Mouse (Mus musculus) mouse embryonic stem cell (cell line): ENCODE results near the gene Adh1.

Experiments
- in situ Hi-C, 2 experiments: fragments of 300-500 bp; cut with MboI; formaldehyde crosslinking; loops; 1 replicate in 1 of 2; 3 replicates in 1 of 2; pipeline ENCODE4 v1.14.3; 2019 to 2020; ENCODE audit warnings: low sequenced_read_pairs in 2 of 2, low pct_unique_long_range_greater_than_20kb in 1 of 2, mixed read lengths in 1 of 2; ENCODE audit not compliant: unreplicated experiment in 1 of 2

Gene Adh1

DNA sequence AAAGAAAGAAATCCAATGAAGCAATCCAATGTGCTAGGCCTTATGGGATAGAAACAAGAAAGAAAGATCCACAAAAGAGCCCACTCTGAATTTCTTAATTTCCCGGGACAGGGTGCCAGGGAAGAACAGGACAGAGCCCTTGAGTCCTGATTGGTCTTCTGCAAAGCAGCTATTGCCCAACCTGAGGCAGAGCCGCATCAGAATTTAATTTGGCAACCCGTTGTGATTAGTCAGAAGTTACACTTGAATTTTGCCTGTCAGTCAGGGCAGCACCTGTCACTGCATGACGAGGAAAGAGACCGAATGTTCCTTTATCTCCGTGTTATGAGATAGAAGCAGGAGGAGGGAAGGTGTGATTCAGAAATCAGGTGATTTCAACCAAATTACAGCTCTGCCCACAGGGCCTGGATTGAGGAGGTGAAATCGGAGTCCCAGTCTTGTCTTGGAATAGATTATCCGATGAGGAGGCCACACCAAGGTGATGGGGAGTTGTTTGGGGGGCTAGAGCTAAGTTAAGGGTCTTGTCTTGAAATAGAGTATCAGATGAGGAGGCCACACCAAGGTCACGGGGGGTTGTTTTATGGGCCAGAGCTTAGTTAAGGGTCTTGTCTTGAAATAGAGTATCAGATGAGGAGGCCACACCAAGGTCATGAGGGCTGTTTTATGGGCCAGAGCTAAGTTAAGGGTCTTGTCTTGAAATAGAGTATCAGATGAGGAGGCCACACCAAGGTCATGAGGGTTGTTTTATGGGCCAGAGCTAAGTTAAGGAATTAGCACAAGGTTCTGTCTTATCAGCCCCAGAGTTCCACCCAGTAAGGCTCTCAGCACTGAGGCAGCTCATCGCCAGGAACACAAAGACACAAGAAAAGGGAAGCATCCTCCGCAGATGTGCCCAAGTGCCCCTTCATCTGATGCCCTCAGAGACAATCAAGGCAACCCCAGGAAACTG, at the start of gene Adh1:
Adh1 (plus strand) TSS at position 271 of the 949 bp plus-strand sequence.
- in situ Hi-C loops = no loop called here

DNA sequence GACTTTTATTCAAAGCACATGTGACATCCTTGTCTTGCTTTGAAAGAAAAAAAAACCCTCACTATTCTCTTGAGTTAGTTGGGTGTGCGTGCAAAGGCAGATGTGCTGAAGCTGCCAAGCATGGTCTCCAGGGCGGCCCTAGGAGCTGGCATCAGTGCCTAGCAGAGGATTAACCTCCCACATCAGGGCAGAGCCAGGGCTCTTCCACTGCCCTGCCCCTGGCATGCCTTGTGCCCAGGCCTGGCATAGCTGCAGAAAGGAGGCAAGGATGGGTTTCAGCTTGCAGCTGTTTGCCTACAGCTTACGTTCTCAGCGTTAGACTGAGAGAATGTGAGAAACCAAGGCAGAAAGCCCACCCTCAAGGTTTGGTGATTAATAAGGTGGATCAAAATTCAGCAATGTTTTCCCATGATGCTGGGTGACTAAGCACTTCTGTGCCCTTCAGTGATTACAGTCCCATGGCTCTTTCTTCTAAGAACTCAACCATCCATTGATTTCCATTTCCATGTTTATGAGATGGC, 48.3 kb upstream of the Adh1 start:
- in situ Hi-C loops = no loop called here

DNA sequence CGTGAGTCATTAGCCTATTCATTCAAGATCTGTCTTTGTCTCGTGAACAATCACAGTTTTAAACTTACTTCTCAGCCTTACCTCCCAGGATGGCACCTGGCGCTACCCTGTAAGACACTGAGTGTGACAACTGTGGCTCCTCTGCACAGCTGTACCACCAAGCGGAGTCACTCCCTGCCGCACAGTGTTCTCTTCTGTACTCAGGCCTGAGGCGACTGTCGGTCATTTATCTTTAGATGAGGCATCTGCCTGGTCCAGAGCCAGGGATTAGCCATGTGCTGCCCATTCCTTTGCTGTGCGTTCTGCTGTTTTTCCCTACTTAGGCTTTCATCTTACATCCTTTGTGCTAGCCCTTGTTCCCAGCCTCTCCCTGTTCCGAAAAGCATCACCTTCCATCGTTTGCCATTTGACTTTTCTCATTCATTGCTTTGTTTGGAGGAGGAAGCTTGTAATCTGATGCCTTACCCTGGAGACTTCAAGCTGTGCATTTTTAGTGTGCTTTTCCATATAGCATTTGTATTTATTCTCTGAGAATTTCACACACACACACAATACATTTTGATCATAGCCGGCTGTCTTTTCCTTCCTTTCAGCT, 45.3 kb upstream of the Adh1 start:
- in situ Hi-C loops = no loop called here

DNA sequence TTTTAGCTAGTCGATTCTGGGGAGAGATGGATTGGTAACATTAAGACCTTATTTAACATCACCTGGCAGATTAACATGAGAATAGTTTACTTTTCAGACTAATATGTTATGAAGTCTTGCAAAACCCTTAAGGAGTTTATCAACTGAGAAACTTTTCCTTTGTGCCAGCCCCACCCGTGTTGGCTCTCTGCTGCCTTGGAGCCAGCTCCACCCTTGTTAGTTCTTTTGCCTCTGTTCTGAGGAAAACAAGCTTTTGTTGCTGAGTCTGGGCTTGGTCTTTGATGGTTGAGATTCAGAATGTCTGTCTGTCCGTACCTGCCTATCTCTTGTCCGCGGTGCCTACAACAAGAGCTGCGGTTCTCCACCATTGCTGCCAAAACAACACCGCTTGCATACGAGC, 44.7 kb upstream of the Adh1 start:
- in situ Hi-C loops = no loop called here

DNA sequence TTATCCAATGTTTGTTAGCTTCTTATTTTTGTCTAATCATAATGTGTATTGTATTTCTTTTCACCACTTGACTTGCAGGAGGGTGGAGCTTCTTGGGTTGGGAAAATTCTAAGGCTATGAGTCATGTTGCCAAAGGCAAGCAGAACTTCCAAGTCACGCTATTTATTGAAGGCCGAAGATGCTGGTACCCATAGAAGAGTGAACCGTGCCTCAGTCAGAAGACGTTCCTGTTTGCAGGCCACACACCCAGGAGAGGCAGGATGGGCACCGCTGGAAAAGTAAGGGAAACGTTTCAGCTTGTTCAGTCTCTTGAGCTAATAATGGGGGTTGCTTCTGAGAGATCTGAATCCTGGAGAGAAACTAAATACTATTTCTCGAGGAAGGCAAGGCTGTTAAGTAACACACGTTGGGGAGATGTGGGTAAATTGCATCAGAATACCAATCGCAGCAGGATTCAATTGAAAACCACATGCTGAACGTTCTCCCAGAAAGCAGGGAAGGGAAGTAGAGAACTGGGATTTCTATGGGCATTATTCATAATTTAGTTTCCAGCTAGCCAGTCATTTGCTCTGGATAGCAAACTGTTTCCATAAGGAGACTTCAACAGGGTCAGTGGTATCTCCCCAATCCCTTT, 43.0 kb upstream of the Adh1 start, which contains the start of gene Adh7:
Adh7 (plus strand) TSS at position 130 of the 634 bp plus-strand sequence.
- in situ Hi-C loops = no loop called here

DNA sequence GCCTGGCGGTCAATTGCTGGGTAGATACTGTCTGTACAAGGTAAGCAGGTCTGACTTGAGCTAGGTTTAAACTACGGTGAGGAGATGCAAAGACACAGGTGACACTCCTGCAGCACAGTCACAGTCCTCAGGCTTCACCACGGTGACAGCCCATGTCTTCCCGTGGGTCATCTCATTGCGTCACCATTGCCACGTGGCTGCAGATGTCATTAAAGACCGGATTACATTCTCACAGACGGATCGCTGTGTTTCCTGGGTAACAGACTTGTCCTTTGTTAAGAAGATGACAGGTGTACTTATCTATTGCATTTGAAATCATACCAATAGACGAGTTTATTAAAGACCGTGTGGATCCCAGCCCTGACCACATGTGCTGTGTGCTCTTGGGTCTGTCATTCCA, 39.7 kb upstream of the Adh1 start:
- in situ Hi-C loops = no loop called here

DNA sequence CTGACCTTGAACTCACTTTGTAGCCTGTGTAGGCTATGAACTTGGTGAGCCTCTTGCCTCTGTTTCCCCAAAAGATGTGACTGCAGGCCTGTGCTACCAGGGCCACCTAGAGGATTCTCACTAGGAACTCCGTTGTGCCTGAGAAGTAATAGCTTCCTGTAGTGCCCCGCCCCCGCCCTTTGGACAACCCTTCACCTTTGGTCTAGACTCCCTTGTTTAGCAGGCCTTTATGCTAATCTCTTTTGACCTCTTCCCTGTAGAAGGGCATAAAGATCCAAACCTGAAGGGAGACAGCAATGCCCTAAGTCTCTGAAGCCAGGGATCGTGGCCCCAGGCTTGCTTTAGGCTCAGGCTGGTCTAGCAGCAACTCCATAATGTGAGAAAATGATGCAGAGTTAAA, 38.3 kb upstream of the Adh1 start:
- in situ Hi-C loops = no loop called here

DNA sequence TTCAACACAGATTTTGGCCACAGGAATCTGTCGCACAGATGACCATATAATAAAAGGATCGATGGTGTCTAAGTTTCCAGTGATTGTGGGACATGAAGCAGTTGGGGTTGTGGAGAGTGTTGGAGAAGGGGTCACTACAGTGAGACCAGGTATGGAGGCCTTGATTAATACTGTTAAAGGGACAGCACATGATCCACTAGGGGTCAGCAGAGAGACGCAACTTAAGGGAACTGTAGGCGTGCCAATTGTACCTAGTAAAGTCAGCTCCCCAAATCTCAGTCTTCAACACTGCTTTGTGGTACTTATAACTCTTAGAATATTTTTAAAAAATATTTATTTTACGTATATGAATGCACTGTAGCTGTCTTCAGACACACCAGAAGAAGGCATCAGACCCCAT, 37.8 kb upstream of the Adh1 start:
- in situ Hi-C loops = no loop called here

DNA sequence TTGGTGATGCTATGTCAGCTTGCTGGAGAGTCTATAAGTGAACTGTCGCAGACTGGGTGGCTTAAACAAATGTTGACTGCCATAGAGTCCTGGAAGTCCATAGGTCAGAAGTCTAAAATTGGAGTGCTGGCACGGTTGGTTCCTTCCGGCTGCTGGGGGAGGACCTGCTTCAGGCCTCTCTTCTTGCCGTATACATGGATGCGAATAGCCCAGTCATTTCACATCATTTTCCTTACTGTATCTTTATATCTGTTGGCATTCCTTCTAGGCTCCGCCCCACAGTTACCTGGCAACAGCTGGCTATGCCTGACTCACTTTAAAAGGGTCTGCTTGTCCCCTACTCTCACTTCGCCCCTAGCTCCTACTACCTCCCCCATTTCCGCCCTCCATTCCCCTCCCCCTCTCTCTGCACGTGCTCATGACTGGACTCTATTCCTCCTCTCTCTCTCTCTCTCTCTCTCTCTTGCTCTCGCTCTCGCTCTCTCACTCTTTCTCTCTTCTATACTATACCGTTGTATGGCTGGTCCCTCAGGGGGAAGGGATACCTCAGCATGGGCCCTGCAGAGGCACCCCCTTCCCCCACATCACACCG, 36.3 kb upstream of the Adh1 start:
- in situ Hi-C loops = no loop called here

DNA sequence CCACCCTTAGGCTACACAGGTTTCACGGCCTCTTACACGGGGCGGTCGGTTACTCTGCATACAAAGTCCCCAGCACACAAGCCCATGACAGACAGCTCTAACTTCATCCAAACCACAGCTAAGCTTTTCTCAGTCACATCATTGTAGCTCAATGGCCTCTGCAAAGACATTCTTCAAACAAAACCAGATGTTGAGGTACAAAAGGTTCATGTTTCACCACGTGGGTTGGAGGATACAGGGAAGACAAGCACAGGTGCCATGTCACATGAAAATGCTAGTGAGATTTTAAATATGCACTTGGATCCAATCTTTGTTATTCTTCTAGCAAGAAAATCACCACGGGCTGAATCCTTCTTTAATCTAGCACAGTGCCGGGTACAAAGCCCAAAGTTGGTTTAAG, 35.5 kb upstream of the Adh1 start:
- in situ Hi-C loops = no loop called here

DNA sequence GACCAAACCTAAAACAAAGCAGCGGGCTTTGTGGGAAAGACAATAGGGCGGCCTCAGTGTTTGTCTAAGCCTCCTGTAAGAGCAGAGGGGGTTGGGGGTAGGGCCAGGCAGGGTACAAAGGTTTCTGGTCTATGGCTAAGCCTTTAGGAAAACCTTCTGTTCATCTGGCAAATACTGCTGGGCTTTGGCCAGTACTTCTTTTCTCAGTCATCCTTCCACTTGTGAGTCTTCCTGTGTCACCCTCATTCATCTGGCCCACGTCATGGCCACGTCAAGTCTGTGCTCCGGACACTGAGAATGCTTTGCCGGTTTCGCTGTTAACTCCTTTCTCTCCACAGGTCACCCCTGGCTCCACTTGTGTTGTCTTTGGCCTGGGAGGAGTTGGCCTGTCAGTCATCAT, 34.9 kb upstream of the Adh1 start:
- in situ Hi-C loops = no loop called here

DNA sequence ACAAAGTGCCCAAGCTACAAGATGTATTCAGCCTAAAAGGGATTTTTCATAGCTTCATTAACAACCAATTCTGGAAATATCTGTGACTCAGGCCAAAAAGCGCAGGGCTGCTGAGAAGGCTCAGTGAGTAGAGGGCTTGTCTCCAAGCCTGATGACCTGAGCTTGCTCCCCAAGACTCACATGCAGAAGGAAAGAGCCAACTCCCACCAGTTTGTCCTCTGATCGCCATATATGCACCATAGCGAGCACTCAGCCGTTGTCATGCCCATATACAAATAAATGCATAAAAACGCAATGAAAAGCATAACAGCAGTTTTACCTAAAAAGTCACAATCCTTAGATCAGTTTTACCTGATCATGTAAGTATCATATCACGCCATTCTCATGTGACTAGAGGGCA, 34.3 kb upstream of the Adh1 start:
- in situ Hi-C loops = no loop called here

DNA sequence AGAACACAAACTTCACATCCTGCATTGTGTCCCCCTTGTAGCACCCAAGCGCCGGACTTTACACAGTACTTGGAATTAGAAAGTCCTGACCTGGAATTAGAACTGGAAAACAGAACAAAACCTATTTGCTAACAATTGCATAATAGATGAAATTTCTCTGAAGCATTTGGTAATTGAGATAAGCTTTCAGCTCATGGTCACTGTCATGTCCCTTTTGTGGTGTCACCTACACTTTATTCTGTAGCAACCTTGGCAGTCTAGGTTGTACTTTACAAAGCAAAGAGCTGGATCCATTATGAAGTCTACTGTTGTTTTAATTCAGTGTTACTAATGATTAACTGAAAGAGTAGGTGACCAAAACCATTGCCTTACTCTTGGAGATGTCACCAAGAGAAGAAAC, 33.7 kb upstream of the Adh1 start:
- in situ Hi-C loops = no loop called here

DNA sequence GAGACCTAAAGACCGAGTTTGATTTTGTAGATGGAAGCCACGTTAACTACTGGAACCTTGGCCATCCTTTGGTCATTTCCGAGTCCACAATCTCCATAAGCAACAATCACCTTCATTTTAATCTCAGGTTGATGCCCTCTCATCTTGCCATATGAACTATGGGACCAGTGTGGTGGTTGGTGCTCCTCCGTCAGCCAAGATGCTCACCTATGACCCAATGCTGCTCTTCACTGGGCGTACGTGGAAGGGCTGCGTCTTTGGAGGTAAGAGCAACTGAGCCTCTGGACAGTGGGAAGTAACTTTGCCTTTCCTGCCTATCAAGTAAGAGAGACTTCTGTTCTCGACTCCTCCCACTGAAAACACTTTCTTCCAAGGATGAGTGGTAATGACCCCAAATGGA, 33.0 kb upstream of the Adh1 start:
- in situ Hi-C loops = no loop called here

DNA sequence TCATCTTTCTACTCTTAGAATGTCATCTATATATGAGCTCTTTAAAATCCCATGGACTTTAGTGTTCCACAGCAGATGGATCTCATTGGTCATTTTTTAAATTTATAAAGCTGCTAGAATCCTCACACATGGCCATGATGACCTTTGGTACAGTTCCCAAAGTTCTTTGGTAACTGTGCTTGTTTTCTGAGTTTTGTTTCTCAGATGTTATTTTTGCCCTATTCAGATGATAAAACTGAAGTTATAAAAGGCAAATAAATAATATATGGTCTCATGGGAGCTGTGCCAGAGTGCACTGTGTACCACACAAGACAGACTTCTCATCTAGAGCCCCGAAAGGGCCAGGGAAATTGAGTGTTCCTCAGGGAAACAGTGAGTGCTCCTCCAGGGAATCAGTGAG, 31.3 kb upstream of the Adh1 start:
- in situ Hi-C loops = no loop called here

DNA sequence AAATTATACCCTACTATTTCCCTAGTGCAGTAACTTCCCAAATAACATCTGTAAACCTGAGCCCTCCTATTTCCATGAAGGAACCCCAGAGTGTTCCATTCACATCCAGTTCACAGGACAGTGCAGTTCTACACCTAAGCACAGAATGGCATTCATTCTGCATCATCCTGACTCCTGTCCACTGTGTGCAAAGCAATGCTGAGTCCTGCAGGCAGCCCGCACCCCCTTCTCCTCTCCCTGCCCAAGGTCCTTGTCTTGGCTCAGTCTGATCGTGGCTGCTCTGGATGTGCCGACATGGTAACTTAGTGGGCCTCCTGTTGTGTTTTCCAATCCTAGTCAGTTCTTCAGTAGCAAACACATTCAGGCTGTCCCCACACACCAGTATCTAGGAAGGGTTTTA, 30.5 kb upstream of the Adh1 start:
- in situ Hi-C loops = no loop called here

DNA sequence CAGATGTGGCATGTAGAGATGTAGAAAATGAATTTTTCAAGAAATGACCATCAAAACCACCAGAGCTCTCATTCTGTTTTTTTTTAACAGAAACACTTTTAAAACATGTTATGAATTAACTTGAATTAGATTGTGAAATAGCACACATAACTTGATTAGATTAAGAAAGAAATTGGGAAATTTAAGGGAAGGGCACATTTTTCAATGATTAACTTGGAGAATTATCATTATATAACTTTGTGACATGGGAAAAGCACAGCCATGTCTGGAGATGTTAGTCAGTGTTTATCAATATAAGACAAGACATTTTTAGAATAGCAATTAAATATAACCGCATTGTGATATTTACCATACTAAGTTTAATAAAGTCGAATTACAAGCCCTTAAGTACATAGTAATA, 29.3 kb upstream of the Adh1 start:
- in situ Hi-C loops = no loop called here

DNA sequence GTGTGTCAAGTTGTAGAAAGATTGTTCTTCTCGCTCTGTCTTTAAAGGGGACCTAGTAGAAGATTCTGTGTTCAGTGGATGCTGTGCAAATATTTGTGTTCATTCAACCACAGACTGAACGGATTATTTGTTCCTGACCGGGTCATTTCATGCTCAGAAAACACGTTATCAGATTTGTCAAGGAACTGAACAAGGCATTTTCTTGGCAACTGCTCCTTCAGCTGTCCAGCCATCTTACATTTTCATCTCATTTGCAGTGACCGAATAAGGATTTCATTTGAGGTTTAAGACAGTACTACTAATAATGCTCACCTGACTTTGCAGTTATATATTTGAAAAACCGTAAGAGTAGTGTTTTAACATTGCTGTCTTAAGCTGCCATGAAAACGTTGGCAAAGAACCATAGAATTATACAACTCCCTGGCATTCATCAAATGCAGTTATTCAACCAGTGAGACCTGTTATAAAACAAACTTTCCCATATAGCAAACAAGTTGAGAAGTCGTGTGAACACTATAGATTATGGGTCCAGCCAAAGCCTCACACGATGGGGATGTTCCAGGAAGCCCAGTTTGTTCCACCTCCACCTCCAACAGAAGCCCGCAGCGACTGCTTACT, 24.1 kb upstream of the Adh1 start:
- in situ Hi-C loops = no loop called here

DNA sequence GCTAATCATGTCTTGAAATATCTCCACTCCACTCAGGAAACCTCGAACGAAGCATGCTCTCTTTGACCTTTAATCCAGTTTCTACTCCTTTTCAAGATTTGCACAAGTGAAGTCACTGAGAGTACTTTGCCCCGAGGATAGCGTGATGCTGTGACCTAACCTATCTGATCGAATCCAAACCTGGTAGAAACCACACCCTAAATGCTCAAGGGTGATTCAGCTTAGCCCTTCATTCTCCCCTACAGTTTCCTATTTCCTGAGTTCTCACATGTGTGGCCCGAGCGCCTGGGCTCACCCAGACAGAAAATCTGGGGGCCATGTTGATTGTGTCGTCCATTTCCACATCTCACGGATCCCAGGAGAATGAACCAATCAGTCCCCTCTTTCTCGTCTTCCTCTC, 22.7 kb upstream of the Adh1 start:
- in situ Hi-C loops = no loop called here
